Mouse (Mus musculus) liver, postnatal 0 days (tissue): ENCODE measurements around the gene Chst12. TPM values are rescaled to one million over a fixed set of nuclear protein-coding genes. Genes with fewer than 3 reads are reported as not detected.
"Not testable (repeated sequence)": the region's sequence is repeated elsewhere in the genome, so short reads cannot be mapped to it uniquely, and the experiment has no call there.

Experiments
- ATAC-seq: fragments of 200-750 bp; cut with Nextera tagmentation; 2 replicates; pipeline ENCODE4 v1.8.0; 2017; ENCODE audit warnings: mild to moderate bottlenecking, moderate library complexity
- DNase-seq: peaks from one replicate; pipeline ENCODE4 v3.0.0-alpha.2; 2016
- H3K27ac ChIP-seq: fragments of 300-500 bp; sonication (generic); 2 replicates; pipeline ENCODE4 v1.5.1; 2014; ENCODE audit warnings: antibody characterized with exemption, moderate library complexity, mild to moderate bottlenecking, low read depth
- H3K27me3 ChIP-seq: fragments of 300-500 bp; sonication (generic); 2 replicates; pipeline ENCODE4 v1.6.1; 2014; ENCODE audit warnings: low read length, control low read depth, mixed read lengths; ENCODE audit not compliant: insufficient read depth
- H3K36me3 ChIP-seq: fragments of 300-500 bp; sonication (generic); replicated peaks from 2 replicates; pipeline ENCODE4 v1.6.1; 2014; ENCODE audit warnings: mild to moderate bottlenecking, control low read depth, low read length, moderate library complexity, mixed read lengths; ENCODE audit not compliant: insufficient read depth
- H3K4me1 ChIP-seq: fragments of 300-500 bp; sonication (generic); 2 replicates; pipeline ENCODE4 v1.6.1; 2014; ENCODE audit warnings: antibody characterized with exemption, mild to moderate bottlenecking, control low read depth; ENCODE audit not compliant: insufficient read depth
- H3K4me2 ChIP-seq: fragments of 300-500 bp; sonication (generic); 2 replicates; pipeline ENCODE4 v1.6.1; 2014; ENCODE audit warnings: low read depth, mild to moderate bottlenecking, low read length, moderate library complexity, mixed read lengths
- H3K4me3 ChIP-seq: fragments of 300-500 bp; sonication (generic); 2 replicates; pipeline ENCODE4 v1.5.1; 2014; ENCODE audit warnings: low read depth, low read length
- H3K9ac ChIP-seq: fragments of 300-500 bp; sonication (generic); replicated peaks from 2 replicates; pipeline ENCODE4 v1.6.1; 2014; ENCODE audit warnings: mild to moderate bottlenecking, moderate library complexity
- H3K9me3 ChIP-seq: fragments of 300-500 bp; sonication (generic); 2 replicates; pipeline ENCODE4 v1.6.1; 2016; ENCODE audit warnings: mild to moderate bottlenecking, control low read depth, low read length, mixed read lengths
- CTCF ChIP-seq: sonication (generic); IDR thresholded peaks from 2 replicates; pipeline ENCODE4 v1.5.1; 2016; ENCODE audit warnings: antibody characterized with exemption, low read depth
- EP300 ChIP-seq: IDR thresholded peaks from 2 replicates; pipeline ENCODE4 v1.6.1; 2016; ENCODE audit warnings: antibody characterized with exemption, low read depth, mild to moderate bottlenecking
- WGBS: fragments of 180-500 bp; shearing (Covaris S2); extraction: QIAGEN DNeasy Blood & Tissue Kit; methylation state at CpG from one replicate; pipeline ENCODE4 v1.1.7; 2014; ENCODE audit not compliant: insufficient replicate concordance; 5-methylcytosine and 5-hydroxymethylcytosine counted together
- polyA plus RNA-seq: library from polyadenylated mRNA; unstranded; fragments of >200 nt; fragmentation: Nextera tagmentation; extraction: Ambion mirVana; gene quantifications from 2 replicates; pipeline ENCODE4 v1.2.1, GENCODE M21; 2015

Chst12 gene
- 8.6 and 9.1 TPM in 2 replicates for polyA plus RNA-seq

DNA sequence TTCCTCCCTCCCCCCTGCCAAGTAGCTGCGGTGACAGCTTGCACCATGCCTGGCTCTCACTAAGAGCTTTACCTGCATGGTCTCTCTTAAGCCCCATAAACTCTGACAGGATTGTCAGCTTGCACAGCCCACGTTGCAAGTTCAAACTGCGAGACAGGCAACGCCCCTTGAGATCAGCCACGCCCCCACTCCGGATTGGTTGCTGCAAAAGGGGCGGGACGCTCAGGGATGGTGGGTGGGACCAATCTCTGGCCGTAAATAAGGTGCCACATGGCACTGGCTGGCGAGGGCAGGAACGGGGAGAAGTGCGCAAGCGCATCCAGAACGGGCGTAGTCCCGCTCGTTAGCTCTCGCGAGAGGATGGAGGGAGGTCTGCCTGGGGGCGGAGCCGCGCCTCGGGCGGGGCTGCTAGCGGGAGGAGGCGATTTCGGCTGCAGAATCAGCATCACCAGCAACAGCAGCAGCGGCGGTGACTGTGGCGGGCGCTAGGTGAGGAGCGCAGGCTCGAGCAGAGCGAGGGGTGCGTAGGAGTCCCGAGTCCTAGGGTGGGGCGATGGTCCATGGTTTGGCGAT lies at the start of gene Chst12:
Gene Chst12, plus strand, starts transcription at position 343 of the 573 bp plus-strand sequence.
- DNase-seq (peak; percentile 99), ATAC-seq (peak; percentile 96)
- TF ChIP-seq CTCF: no peak
- TF ChIP-seq EP300: peak; percentile 58; the same call in 1 of the 2 replicates
- Histone ChIP-seq H3K27ac (peak within 1 kb of the TSS; percentile 81), H3K36me3 (no peaks in the 10 kb centered on the region), H3K4me2 (peak within 1 kb of the TSS; percentile 79), H3K4me1 (peaks cover 57% of the 10 kb centered on the region), H3K4me3 (peak within 1 kb of the TSS; percentile 58), H3K27me3 (no peaks in the 10 kb centered on the region), H3K9me3 (no peaks in the 10 kb centered on the region), H3K9ac (peak within 1 kb of the TSS; percentile 56)
- under 1% methylated on average over 38 of the region's 38 CpGs for WGBS

DNA sequence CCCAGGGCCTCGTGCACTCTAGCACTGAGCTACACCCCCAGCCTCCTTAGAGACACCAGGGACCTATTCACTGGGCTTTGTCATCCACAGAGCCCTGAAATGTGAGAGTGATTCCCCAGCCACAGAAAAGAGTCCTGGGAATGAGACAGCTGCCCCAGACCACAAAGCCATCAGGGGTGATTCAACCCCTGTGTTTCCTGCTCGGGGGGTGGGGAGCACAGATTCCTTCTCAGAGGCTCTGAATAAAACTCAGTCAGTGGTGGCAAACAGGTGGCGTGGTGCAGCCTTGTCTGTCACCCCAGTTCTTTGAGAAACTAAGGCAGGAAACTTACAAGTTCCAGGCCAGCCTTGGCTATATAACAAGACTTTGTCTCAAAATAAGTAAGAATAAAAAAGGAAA lies 43.9 kb upstream of the Chst12 start:
- ATAC-seq (no peak), DNase-seq (no peak)
- TF ChIP-seq CTCF (no peak), EP300 (no peak)
- Histone ChIP-seq H3K27me3 (no peaks in the 10 kb centered on the region), H3K4me2 (no peak overlapping the region), H3K4me3 (no peak overlapping the region), H3K9ac (no peak overlapping the region), H3K27ac (no peak overlapping the region), H3K9me3 (peaks cover 11% of the 10 kb centered on the region), H3K4me1 (no peaks in the 10 kb centered on the region), H3K36me3 (no peaks in the 10 kb centered on the region)
- 71% methylated on average over 3 of the region's 3 CpGs for WGBS

DNA sequence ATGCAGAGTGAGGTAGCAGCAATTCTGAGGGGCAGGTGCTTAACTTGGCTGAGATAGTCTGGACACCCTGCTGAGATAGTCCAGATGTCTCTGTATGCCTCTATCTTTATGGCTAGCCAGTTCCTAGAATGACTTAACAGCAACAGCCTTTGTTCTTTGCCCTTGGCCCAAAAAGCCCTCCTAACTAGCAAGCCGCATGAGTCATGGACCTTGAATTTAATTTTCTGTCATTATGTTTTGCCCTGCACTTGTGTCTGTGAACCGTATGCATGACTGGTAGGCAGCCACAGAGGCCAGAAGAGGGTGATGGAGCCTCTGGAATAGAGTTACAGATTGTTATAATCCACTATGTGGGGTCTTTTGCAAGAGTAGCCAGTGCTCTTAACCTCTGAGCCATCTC lies 42.2 kb upstream of the Chst12 start:
- not testable (repeated sequence) for ATAC-seq, H3K4me1 ChIP-seq, DNase-seq, H3K27me3 ChIP-seq, H3K4me3 ChIP-seq, H3K4me2 ChIP-seq, H3K27ac ChIP-seq, H3K36me3 ChIP-seq, H3K9ac ChIP-seq
- WGBS: 74% methylated on average over 2 of the region's 2 CpGs
- peaks cover 11% of the 10 kb centered on the region for H3K9me3 ChIP-seq

DNA sequence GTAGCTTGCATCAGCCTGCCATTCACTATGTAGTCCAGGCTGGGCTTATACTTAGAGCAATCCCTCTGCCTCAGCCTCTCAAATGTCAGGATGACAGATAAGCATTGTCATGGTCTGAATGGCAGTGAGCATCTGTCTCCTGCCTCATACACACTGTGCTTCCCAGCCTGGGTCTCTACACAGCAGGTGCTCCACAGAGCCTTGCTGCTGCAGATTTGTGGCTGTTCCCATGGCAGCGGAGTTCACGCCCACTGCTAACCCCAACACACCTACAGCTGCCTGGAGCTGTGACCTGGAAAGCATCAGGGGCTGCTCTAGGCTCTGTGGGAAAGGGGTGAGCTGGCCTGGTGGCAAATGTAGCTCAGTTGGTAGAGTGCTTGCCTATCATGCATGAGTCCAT lies 40.4 kb upstream of the Chst12 start:
- TF ChIP-seq EP300 (no peak), CTCF (no peak)
- H3K27ac ChIP-seq: no peak overlapping the region
- H3K9me3 ChIP-seq: peaks cover 11% of the 10 kb centered on the region

DNA sequence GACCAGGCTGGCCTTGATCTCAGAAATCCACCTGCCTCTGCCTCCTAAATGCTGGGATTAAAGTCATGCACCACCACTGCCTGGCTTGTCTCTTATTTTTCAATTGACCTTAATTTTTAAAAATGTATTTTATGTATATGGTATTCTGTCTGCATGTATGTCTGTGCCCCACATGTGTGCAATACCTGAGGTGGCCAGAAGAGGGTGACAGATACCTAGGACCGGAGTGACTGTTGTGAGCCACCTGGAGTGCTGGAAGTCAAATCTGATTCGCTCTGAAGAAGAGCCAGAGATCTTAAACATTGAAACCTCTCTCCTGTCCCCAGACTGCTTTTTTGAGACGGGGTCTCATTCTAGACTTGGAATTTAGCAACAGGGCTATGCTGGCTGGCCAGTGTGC lies 33.0 kb upstream of the Chst12 start:
- TF ChIP-seq CTCF (peak; percentile 74), EP300 (no peak)
- H3K9me3 ChIP-seq: no peaks in the 10 kb centered on the region
- DNase-seq: peak; percentile 68
- no peak overlapping the region for H3K4me2 ChIP-seq
- no peaks in the 10 kb centered on the region for H3K4me1 ChIP-seq
- H3K36me3 ChIP-seq: no peaks in the 10 kb centered on the region
- H3K9ac ChIP-seq: no peak overlapping the region
- WGBS: 76% methylated on average over 3 of the region's 3 CpGs
- ATAC-seq: no peak
- H3K27me3 ChIP-seq: no peaks in the 10 kb centered on the region
- H3K4me3 ChIP-seq: no peak overlapping the region
- no peak overlapping the region for H3K27ac ChIP-seq

More for the DNA sequence above, 40.4 kb upstream of the Chst12 start:
- H3K4me3 ChIP-seq: no peak overlapping the region
- ATAC-seq (no peak), DNase-seq (no peak)
- H3K9ac ChIP-seq: no peak overlapping the region
- no peaks in the 10 kb centered on the region for H3K36me3 ChIP-seq
- H3K4me2 ChIP-seq: no peak overlapping the region
- no peaks in the 10 kb centered on the region for H3K4me1 ChIP-seq
- no peaks in the 10 kb centered on the region for H3K27me3 ChIP-seq
- whole genome bisulfite sequencing: 80% methylated on average over 2 of the region's 2 CpGs

DNA sequence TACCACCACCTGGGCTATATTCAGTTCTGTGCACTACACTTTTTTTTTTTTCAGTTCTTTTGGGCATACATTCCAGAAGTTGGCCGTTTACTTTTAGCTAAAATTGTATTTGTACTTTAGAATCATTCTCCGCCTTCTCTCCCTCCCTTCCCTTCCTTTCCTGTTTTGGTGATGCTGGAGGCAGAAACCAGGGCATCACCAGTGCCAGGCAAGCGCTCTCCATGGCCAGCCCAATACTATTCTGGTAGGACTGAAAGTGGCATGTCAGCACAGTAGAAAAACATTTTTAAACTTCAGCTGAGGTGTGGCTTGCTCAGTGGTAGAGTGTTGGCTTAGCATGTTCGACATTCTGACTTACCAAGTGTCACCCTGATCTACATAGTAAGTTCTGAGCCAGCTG lies 23.9 kb upstream of the Chst12 start:
- H3K9me3 ChIP-seq: no peaks in the 10 kb centered on the region
- WGBS: 66% methylated on average over 4 of the region's 4 CpGs
- H3K4me3 ChIP-seq: no peak overlapping the region
- H3K27ac ChIP-seq: no peak overlapping the region
- H3K4me2 ChIP-seq: no peak overlapping the region
- H3K4me1 ChIP-seq: no peaks in the 10 kb centered on the region
- no peaks in the 10 kb centered on the region for H3K27me3 ChIP-seq
- DNase-seq: no peak
- ATAC-seq: no peak
- no peak overlapping the region for H3K9ac ChIP-seq
- H3K36me3 ChIP-seq: no peaks in the 10 kb centered on the region
- no peak for TF ChIP-seq EP300
- TF ChIP-seq CTCF: no peak

- Histone ChIP-seq H3K4me3 (no peak overlapping the region), H3K36me3 (no peaks in the 10 kb centered on the region), H3K9ac (no peak overlapping the region), H3K27ac (no peak overlapping the region), H3K4me2 (no peak overlapping the region), H3K27me3 (no peaks in the 10 kb centered on the region), H3K4me1 (no peaks in the 10 kb centered on the region), H3K9me3 (no peaks in the 10 kb centered on the region)
- ATAC-seq (no peak), DNase-seq (no peak)
- WGBS: 68% methylated on average over 6 of the region's 6 CpGs
- TF ChIP-seq CTCF (no peak), EP300 (no peak)
These were observed 14.2 kb upstream of the Chst12 start for GRCm38 (mm10) chr5:140491142-140491541.
